Mouse (Mus musculus) kidney, adult 2 months (tissue): ENCODE results near the gene Decr2.

Experiments
- CTCF ChIP-seq: fragments of 200-500 bp; conservative IDR thresholded peaks from 2 replicates; pipeline ENCODE4 v1.5.1; 2011; ENCODE audit warnings: low read depth, mild to moderate bottlenecking, control low read depth, low read length, moderate library complexity, mixed read lengths; ENCODE audit not compliant: insufficient read depth, insufficient read length
- POLR2A ChIP-seq: fragments of 200-500 bp; IDR thresholded peaks from one replicate; pipeline ENCODE4 v1.6.1; 2011; ENCODE audit warnings: low read depth, low read length, control low read depth

- no peak for TF ChIP-seq CTCF
- TF ChIP-seq POLR2A, result no peak
Measured at GRCm38 (mm10) chr17:26124560-26124959, 34.4 kb upstream of the Decr2 start.
